Mouse (Mus musculus) forebrain, embryonic 13.5 days (tissue): ENCODE measurements at regions not wholly inside any gene's neighbourhood (a gene's known extent, or its start where the extent isn't known, plus 50 kb on each side); places are given as distances from the start of the nearest gene placed in this dataset.

Experiments used
- ATAC-seq: fragments of 200-750 bp; cut with Nextera tagmentation; 2 replicates; pipeline ENCODE4 v1.8.0; 2017
- H3K27ac ChIP-seq: fragments of 300-500 bp; sonication (generic); 2 replicates; pipeline ENCODE4 v1.5.1; 2015; ENCODE audit warnings: inconsistent platforms, mild to moderate bottlenecking, moderate library complexity
- H3K27me3 ChIP-seq: fragments of 300-500 bp; sonication (generic); 2 replicates; pipeline ENCODE4 v1.6.1; 2015; ENCODE audit warnings: mild to moderate bottlenecking, inconsistent platforms
- H3K36me3 ChIP-seq: fragments of 300-500 bp; sonication (generic); 2 replicates; pipeline ENCODE4 v1.6.1; 2015; ENCODE audit warnings: mild to moderate bottlenecking, inconsistent platforms; ENCODE audit not compliant: poor library complexity, severe bottlenecking
- H3K4me1 ChIP-seq: fragments of 300-500 bp; sonication (generic); 2 replicates; pipeline ENCODE4 v1.6.1; 2015; ENCODE audit warnings: inconsistent platforms
- H3K4me2 ChIP-seq: fragments of 300-500 bp; sonication (generic); 2 replicates; pipeline ENCODE4 v1.6.1; 2015; ENCODE audit warnings: inconsistent platforms, mild to moderate bottlenecking, moderate library complexity
- H3K4me3 ChIP-seq: fragments of 300-500 bp; sonication (generic); 2 replicates; pipeline ENCODE4 v1.5.1; 2015; ENCODE audit warnings: mild to moderate bottlenecking, inconsistent platforms
- H3K9ac ChIP-seq: fragments of 300-500 bp; sonication (generic); 2 replicates; pipeline ENCODE4 v1.6.1; 2015; ENCODE audit warnings: mild to moderate bottlenecking, inconsistent platforms
- H3K9me3 ChIP-seq: fragments of 300-500 bp; sonication (generic); replicated peaks from 2 replicates; pipeline ENCODE4 v1.6.1; 2016; ENCODE audit warnings: inconsistent platforms
- WGBS: fragments of 180-500 bp; shearing (Covaris S2); methylation state at CpG from one replicate; pipeline ENCODE4 v1.1.7; 2015; 5-methylcytosine and 5-hydroxymethylcytosine counted together

GRCm38 (mm10) chr13:5802826-5803225 is 58.5 kb upstream of the Klf6 start:
- 72% methylated on average over 14 of the region's 14 CpGs for WGBS
- Histone ChIP-seq H3K27ac (no peak overlapping the region), H3K4me1 (peaks cover 18% of the 10 kb centered on the region; the same call in 1 of the 2 replicates), H3K9me3 (no peaks in the 10 kb centered on the region), H3K27me3 (no peaks in the 10 kb centered on the region), H3K9ac (no peak overlapping the region), H3K36me3 (no peaks in the 10 kb centered on the region), H3K4me2 (no peak overlapping the region), H3K4me3 (no peak overlapping the region)
- no peak for ATAC-seq

- H3K27ac ChIP-seq, result no peak overlapping the region
- ATAC-seq, result peak; percentile 80
- WGBS, result 5% methylated on average over 6 of the region's 6 CpGs
Measured at GRCm38 (mm10) chr13:5803540-5804380, 57.5 kb upstream of the Klf6 start.

GRCm38 (mm10) chr13:5804381-5804941 is 56.8 kb upstream of the Klf6 start:
- Histone ChIP-seq H3K36me3 (no peaks in the 10 kb centered on the region), H3K9ac (no peak overlapping the region), H3K4me1 (peaks cover 18% of the 10 kb centered on the region; the same call in 1 of the 2 replicates), H3K9me3 (no peaks in the 10 kb centered on the region), H3K27ac (no peak overlapping the region), H3K27me3 (no peaks in the 10 kb centered on the region), H3K4me2 (peak overlapping the region; percentile 4; the same call in 1 of the 2 replicates), H3K4me3 (no peak overlapping the region)
- no peak for ATAC-seq
- 18% methylated on average over 7 of the region's 7 CpGs for WGBS

More at GRCm38 (mm10) chr13:5803540-5804380, 57.5 kb upstream of the Klf6 start:
- H3K4me2 ChIP-seq, result peak overlapping the region; percentile 4; the same call in 1 of the 2 replicates
- H3K4me1 ChIP-seq, result peaks cover 18% of the 10 kb centered on the region; the same call in 1 of the 2 replicates
- H3K4me3 ChIP-seq, result no peak overlapping the region
- H3K27me3 ChIP-seq, result no peaks in the 10 kb centered on the region
- H3K36me3 ChIP-seq, result no peaks in the 10 kb centered on the region
- H3K9ac ChIP-seq, result no peak overlapping the region
- no peaks in the 10 kb centered on the region for H3K9me3 ChIP-seq

GRCm38 (mm10) chr13:5808380-5808779 is 52.9 kb upstream of the Klf6 start:
- WGBS, result 90% methylated on average over 2 of the region's 2 CpGs
- H3K9ac ChIP-seq, result no peak overlapping the region
- ATAC-seq, result no peak

More at GRCm38 (mm10) chr13:5808380-5808779, 52.9 kb upstream of the Klf6 start:
- H3K4me3 ChIP-seq, result no peak overlapping the region
- no peaks in the 10 kb centered on the region for H3K36me3 ChIP-seq
- no peak overlapping the region for H3K4me2 ChIP-seq
- H3K27ac ChIP-seq, result no peak overlapping the region
- H3K27me3 ChIP-seq, result no peaks in the 10 kb centered on the region
- H3K4me1 ChIP-seq, result peaks cover 12% of the 10 kb centered on the region; the same call in 1 of the 2 replicates
- H3K9me3 ChIP-seq, result no peaks in the 10 kb centered on the region
